Mouse (Mus musculus) NIH3T3 (cell line): ENCODE measurements at regions not wholly inside any gene's neighbourhood (a gene's known extent, or its start where the extent isn't known, plus 50 kb on each side); places are given as distances from the start of the nearest gene placed in this dataset.
"Not testable (repeated sequence)": the region's sequence is repeated elsewhere in the genome, so short reads cannot be mapped to it uniquely, and the experiment has no call there.

Experiments used
- DNase-seq: peaks from one replicate; pipeline ENCODE4 v3.0.0-alpha.2; 2012; ENCODE audit warnings: low read depth

GRCm38 (mm10) chr16:42546229-42547163 lies 206.0 kb upstream of the Gap43 start:
- no peak for DNase-seq

GRCm38 (mm10) chr16:42517321-42517720 lies 176.9 kb upstream of the Gap43 start:
- DNase-seq: peak; percentile 1

GRCm38 (mm10) chr16:42515929-42516328 lies 175.5 kb upstream of the Gap43 start:
- no peak for DNase-seq

- DNase-seq: no peak
Observed at GRCm38 (mm10) chr16:42505107-42505506, 164.7 kb upstream of the Gap43 start.

- DNase-seq: no peak
Observed at GRCm38 (mm10) chr16:42501713-42502112, 161.3 kb upstream of the Gap43 start.

GRCm38 (mm10) chr16:42501109-42501508 lies 160.7 kb upstream of the Gap43 start:
- DNase-seq: not testable (repeated sequence)

- no peak for DNase-seq
Observed at GRCm38 (mm10) chr16:42499514-42499913, 159.1 kb upstream of the Gap43 start.

GRCm38 (mm10) chr16:42498368-42498767 lies 157.9 kb upstream of the Gap43 start:
- no peak for DNase-seq

GRCm38 (mm10) chr16:42493596-42493995 lies 153.1 kb upstream of the Gap43 start:
- no peak for DNase-seq

GRCm38 (mm10) chr16:42488745-42489144 lies 148.3 kb upstream of the Gap43 start:
- DNase-seq: no peak

- DNase-seq: no peak
Observed at GRCm38 (mm10) chr16:42479978-42480377, 139.5 kb upstream of the Gap43 start.

GRCm38 (mm10) chr16:42466976-42467375 lies 126.5 kb upstream of the Gap43 start:
- DNase-seq: no peak

- DNase-seq: no peak
Observed at GRCm38 (mm10) chr16:42456335-42456984, 116.0 kb upstream of the Gap43 start.

GRCm38 (mm10) chr16:42453338-42453737 lies 112.9 kb upstream of the Gap43 start:
- DNase-seq: no peak

- no peak for DNase-seq
Observed at GRCm38 (mm10) chr16:42449840-42450444, 109.5 kb upstream of the Gap43 start.

GRCm38 (mm10) chr16:42444863-42445423 lies 104.5 kb upstream of the Gap43 start:
- DNase-seq: no peak

- DNase-seq: no peak
Observed at GRCm38 (mm10) chr16:42444408-42444862, 104.0 kb upstream of the Gap43 start.

GRCm38 (mm10) chr16:42440822-42441221 lies 100.4 kb upstream of the Gap43 start:
- peak; percentile 9 for DNase-seq

- DNase-seq: no peak
Observed at GRCm38 (mm10) chr16:42431529-42431928, 91.1 kb upstream of the Gap43 start.

- DNase-seq: no peak
Observed at GRCm38 (mm10) chr16:42416673-42417072, 76.2 kb upstream of the Gap43 start.

- not testable (repeated sequence) for DNase-seq
Observed at GRCm38 (mm10) chr16:42412031-42412430, 71.6 kb upstream of the Gap43 start.

- no peak for DNase-seq
Observed at GRCm38 (mm10) chr16:42396596-42396995, 56.1 kb upstream of the Gap43 start.
